Mouse (Mus musculus) E14TG2a.4 (cell line): ENCODE results near the gene Tbxa2r.

Experiments used
- CTCF ChIP-seq: conservative IDR thresholded peaks from 2 replicates; pipeline ENCODE4 v1.5.1; 2014; ENCODE audit warnings: low read length
- NANOG ChIP-seq: IDR thresholded peaks from 2 replicates; pipeline ENCODE4 v1.6.1; 2014; ENCODE audit warnings: borderline replicate concordance, low read length, mixed read lengths
- POU5F1 ChIP-seq: IDR thresholded peaks from 2 replicates; pipeline ENCODE4 v1.6.1; 2014; ENCODE audit warnings: low read length, borderline replicate concordance

DNA sequence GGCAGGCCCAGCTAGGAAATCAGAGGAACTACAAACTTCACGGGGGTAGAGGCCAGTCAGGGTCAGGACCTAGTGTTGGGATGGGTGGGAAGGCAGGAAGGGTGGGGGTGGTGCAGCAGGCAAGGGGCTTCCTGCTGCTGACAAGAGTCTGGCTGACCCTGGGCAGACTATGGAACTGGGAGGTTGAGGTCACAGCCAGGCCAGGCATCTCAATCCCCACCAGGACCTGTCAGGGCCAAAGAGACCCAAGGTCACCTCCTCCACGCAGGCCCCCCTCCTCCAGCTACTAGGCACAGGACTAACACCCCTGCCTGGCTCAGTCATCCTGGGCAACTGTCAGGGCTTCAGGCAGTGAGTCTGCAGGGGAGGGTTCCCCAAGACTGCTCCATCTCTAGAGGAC is 572 bp upstream of the Tbxa2r start:
- TF ChIP-seq CTCF (no peak), POU5F1 (no peak), NANOG (no peak)
